Mouse (Mus musculus) ZHBTc4 (cell line): ENCODE data around the gene Nrp2.

Experiments
- DNase-seq: peaks from one replicate; pipeline ENCODE4 v3.0.0-alpha.2; 2011; ENCODE audit warnings: low read depth, low spot score

The Nrp2 gene

DNA sequence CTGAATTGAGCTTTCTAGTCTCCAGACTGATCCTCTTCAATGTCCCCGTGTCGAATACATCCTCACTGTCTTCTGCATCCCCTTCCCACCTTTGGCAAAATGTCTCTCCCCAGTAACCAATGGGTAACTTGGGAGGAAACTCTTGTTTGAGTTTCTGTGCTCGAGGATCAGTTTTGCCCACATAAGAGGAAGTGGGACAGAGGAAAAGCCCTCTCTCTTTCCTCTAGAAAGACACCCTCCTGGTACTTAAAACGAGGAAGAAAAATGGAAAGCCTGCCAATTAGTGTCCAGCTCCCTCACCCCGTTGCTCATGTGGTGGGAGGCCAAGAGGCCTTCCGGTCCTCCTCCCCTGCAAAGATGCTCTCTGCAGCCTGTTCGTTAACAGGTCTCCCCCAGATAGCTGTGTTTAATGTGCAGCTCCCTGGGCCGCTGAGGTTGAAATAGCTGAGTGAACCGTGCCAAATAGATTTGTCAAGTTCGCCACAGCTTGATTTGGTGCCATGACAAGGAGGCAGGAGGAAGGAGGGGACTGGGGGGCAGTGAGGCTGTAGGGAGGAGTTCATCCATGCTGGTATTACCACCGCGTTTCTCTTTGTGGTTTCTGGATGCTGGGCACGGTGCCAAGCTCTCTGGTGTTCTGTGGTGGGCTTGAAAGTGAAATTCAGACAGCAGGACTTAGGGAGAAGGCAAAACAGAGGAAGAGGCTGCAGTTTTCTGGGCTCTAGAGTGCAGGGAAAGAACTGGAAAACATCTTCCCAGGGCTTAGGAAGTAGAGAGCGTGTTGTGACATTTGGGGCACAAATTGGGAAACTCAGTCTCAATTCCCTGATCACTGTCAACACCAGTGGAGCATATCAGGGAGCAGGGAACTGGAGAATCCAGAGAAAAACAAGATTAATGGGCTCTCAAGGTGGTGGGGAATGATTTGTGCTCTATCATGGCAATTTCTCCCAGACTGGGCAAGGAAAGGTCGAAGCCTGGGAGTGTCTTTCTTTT lies 48.2 kb downstream of the Nrp2 start:
- no peak for DNase-seq

DNA sequence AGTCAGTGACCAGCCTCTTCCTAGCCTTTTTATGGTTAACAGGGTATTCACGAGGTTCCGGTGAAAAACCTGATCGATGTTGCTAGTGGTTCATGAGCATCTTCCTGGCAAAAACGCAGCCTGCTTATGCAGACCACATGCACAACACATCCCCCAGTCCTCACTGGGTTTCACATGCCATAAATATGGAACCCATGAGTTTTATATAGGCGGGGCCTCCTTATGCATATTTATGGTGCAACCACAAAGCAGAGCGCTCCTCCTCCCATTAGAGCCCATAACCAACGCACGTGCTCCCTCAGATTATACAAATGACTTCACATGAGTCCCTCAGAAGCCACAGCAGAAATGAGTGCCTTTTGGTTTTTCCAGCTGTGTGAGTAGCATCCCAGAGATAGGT lies 49.0 kb downstream of the Nrp2 start:
- DNase-seq = no peak

DNA sequence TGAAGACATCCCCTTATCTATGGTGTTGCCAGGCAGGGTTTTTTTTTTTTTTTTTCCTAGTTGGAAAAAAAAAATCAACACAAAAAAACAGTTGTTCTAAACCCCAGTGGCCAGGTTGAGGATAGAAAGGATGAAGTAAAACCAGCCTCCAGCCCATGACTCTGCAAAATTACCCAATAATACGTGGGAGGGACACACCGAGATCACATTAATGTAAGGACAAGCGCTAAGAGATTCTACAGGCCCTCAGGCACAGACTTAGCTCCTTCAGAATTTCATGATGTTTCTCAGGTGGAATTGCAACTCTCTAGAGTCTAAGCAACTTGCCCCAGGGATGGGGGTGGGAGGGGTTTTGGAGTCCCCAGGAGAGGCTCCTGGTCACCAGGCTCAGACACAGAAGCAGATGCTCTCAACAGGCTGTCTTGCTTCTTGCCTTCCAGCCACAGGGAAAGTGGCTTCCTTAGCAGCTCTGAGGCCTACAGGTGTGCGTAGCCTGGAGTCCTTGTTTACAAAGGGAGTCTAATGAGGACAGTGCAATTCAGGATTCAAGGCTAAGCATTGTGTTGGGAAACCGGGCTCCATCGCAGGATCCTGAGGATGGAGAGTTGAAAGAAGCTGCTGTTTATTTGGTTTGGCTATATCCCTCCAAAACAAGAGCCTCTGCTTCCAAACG lies 49.7 kb downstream of the Nrp2 start:
- no peak for DNase-seq

DNA sequence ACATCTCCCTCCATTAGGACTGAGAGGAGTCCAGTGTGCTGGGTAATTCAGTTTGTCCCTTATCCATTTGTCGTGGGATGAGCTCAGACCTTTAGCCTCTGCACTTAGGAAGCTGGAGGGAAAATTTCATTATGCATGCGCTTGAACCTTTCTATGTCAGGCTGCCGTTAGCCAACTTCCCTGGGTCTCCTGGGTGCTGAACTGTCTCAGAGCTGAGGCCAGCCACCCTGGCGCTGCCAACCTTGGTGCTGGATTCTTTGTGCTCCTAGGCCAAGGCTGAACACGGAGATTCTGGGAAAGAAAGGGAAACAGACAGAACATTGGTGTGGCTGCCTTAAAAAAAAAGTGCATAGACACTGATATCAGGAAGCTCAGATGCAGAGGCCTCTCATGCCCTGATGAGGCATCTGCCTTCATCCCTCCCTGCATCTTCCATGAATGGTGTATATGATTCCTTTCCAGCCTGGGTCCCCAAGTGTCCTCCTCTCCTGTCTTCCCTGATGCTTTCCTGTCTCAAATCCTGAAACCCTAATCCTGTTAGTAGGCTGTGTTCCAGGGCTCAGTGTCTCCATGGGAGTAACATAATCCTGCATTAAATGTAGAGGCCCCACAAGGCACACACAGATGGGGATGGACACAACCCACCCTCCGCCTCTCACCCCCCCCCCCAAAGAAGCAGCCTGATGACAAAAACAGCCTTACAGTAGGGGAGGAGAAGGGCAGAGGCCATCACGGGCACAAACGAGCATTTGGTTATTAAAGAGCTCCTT lies 51.2 kb downstream of the Nrp2 start:
- DNase-seq = no peak

DNA sequence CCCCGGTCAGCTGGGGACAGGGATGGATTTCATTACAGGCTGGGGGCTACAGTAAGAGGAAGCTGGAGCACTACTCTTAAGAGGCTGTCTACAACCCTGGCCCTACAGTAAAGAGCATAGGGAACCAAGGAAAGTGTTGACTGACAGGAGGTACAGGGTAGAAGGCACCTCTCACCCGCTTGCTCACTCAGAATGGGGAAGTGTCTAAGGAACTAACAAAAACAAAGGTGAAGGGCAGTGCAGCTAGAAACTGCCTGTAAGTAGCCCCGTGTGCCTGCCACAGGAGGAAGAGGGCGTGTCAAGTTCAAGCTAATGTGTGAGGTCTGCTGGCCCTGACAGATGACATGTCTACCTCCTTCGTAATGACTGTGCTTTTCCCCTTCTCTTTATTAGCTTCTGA lies 57.0 kb downstream of the Nrp2 start:
- peak; percentile 32 for DNase-seq

DNA sequence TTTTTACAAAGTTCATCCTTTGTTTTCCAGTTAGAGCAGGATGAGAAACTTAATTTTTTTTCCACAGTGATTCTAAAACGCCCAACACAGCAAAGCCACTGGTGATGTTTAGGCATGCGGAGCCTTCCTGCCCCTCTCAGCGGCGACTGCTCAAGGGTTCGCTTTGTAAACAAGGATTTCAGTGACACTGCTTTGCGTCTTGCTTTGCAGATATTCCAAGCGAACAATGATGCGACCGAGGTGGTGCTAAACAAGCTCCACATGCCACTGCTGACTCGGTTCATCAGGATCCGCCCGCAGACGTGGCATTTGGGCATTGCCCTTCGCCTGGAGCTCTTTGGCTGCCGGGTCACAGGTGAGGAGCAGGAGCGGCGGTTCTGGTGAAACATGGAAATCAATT lies 57.5 kb downstream of the Nrp2 start:
- DNase-seq = no peak

DNA sequence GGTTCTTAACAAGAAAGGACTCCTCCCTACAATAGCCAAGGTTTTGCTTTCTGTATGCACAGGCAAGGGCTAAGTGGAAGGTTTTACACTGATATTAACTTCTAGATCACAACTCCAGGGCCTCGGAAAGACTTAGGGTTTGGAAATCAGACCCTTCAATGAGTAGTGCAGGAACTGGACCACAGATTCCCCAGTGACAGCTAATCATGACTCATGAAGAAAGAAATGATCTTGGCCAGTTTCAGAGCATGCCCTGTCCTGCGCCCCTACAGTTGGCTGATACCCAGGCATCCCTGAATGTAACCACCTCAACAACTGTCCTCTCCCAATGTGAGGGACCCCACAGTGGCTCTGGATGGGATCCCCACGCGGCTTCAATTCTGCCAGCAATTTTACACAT lies 60.7 kb downstream of the Nrp2 start:
- no peak for DNase-seq

DNA sequence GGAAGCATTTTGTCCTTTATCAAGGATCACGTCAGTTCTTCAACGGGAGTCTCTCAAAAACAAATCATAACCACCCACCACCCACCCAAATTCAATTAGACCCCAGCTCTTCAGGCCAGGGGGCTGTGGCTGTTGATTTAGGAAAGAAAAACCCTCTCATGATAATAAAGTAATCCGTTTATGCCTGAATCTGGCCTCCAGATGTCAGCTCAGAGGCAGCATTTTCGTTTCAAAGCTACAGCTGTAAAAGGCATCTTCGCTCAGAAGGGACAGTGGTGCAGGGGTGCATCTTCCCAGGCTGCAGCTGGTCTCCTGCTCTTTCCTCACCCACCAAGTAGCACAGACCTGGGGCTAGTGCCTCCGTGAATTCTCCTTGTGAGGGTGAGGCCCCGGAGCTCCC lies 62.1 kb downstream of the Nrp2 start:
- DNase-seq = no peak

DNA sequence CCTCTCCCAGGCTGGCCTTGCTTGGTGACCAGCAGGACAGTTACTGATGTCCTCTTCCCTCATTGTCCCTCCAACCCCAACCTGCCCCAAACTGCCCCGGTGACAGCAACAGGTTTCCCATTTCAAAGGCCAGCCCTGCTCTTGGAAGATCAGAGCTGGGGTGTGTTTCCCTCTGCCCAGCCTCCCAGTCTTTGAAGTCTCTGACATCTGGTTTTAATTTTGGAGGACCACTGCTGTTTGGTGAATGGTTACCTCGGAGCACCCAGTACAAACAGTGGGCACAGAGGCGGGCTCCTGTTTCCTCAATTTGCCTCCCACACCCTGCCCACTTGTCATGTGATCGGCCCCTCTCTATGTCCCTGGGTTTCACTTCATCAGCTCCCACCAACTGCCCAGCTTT lies 63.7 kb downstream of the Nrp2 start:
- DNase-seq = no peak

DNA sequence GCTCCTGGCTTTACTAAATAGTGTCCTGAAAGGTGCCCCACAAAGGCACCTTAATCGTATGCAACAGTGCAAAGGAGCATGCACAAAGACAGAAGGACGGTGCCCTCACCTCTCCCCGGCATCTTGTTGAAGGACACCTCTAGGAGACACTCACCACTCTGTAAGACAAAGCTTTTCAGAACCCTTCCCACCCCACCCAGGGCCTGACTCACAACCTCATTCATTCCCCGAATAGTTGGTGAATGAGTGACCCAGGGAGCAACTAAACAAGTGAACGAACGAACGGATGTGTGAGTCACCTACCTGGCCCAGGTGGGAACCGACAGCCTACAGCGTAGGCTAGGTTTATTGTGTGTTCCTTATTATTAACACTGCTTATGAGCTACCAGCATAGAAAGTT lies 64.5 kb downstream of the Nrp2 start:
- peak; percentile 94 for DNase-seq

DNA sequence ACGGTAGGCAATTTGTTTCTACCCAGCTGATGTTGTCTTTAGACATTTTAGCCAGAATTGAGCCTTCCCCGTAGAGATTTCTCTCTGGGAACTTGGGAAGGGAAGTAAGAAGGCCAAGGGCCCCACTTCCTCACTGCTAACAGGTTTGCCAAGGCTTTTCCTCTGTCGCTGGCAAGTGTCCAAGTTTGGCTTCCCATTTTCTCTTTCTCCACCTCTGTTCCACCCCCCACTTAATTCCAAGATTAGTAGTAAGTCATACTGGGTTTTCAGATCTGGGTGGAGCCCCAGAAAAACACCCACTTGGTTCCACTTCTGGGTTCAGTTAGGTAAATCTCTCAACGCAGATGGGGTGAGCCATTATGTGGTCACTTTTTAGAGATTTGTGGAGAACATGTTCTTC lies 67.5 kb downstream of the Nrp2 start:
- DNase-seq = no peak

DNA sequence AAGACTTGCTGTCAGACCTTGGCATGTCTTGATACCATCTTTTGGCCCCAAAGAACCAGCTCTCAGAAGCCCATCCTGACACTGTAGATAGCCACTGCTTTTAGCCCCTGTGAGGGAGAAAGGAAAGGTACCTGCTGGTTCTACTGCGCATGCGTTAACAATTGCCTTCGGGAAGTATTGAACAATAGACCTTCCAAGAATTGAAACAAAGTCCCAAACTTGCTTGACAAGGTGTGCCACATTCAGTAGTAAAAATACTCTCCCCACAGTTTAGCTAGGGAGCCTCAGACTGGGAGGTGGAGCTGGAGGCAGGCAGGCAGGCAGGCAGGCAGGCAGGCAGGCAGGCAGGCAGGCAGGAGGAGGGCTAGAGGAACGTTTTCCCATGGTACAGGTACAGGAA lies 69.3 kb downstream of the Nrp2 start:
- DNase-seq = peak; percentile 77

DNA sequence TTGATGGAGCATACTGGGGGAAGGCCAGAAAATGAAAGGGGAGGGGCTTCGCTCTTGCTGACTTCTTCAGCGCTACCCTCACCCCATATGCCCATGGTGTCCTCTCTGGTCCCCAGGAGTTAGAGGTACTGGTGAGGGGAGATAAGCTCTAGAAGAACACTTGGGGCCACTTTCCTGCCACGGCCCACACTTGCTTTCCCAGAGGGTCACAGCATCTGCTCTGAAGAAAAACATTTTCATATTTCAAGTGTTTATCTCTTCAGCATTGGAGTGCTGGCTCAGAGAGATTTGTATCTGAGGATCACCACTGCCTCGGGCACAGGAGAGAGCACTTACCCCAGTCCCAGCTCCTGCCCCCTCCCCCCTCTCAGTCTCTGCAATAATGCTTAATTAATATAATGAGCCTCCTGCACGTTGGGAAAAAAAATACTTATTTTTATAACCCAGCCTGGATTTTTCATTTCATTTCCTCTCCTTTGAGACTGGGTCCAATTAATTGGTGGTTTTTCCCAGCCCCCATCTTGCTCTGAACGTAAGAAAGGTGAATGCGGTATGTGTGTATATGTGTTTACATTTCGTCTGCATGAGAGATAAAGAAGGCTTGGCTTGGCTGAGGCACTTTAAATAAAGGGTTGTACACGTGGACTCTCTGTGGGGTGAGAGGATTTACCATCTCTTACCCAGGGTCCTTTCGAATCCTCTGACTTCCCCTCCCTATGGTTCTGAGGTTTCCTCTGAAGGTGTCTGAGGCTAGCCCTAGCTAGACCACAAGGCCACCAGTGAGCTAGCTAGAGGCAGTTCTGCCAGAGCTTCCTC lies 70.2 kb downstream of the Nrp2 start:
- DNase-seq = no peak

DNA sequence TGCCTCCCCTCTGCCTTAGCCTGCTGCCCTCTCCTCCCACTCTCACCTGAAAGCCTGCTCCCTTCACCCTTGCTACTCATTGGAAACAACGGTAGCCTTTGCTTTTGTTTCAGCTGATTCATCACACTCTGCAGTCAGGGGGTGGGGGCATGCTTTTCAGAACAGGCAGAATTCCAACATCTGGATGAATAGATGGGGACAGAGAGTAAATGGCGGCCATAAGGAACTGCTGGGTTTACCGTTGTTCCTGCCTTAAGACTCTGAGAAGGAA lies 70.8 kb downstream of the Nrp2 start:
- peak; percentile 37 for DNase-seq

DNA sequence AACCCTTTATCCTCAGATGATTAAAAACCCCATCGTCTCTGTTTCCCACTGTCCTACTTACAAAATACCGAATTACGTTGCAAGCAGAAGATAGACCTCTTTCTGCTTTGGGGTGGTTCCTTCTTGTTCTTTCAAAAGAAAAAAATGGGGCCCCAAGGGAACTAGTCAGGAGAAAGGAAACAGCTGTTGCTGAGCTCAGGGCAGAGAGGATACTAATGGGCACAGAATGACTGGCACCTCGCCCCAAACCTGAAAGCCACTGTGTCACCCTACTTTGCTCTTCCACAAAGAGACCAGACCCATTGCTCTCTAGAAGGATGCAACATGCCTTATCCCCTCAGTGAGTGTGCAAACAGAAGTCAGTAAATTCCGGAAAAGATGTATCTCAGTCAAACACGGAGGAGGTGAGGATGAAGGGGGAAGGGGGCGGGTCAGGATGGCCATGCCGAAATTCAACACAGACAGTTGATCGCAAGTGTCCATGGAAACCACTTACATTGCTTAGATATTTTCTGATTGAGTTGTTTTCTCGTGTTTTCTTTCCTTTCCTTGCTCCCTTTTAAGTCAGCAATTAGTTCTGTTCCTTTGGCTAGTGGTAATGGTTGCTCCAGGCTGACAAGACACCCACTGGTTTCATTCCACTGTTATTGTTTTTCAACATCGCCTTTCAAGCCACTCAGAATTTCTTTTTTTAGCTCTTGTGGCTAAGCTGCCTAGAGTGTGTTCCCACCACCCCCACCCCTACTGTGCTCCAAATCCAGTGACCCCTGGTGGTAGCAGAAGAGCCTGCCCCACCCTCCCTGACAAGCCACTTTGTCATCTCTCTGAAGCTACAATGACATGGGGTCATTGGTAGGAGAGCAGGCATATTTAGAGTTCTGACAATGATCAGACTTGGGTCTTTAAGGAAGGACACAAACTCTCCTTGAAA lies 71.5 kb downstream of the Nrp2 start:
- peak; percentile 72 for DNase-seq

DNA sequence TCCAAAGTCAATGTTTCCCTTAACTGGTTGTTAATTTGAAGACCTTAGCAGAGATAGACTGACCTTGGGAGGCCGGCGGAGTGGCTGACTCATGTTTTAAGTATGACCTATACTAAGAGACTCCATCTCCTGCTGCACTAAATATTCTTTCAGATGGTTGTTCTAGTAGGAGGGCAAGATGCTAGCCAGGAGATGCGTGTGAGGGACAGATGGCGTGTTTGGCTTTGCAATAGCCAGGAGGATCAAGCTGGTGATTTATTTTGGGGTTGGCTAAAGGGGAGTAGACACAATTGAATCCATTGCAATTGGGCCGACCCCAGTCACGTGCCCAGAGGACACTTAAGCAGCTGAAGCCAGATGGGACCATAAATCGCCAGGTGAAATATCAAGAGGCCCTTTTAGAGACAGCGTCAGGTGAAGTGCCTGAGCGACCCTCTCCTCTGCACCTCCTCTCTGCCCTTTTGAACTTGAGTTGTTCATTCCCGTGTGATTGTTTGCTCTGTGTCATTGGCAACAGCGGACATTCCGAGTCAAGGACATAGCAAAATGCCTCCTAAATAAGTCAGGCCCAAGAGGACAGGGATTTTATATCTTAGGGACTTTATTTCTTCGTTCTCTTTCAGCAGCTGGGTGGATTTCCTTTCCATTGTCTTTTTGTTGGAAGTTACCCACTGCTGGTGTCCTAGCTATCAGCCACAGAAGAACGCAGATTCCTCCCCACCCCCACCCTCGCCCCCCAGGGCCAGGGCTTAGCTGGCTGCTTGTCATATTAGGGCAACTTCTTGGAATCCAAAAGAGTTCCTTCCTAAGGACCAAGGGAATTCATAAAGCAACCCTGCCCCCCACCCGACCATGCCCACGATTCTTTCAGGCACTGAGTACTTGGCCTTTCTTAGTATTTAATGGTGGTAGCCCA lies 74.5 kb downstream of the Nrp2 start:
- no peak for DNase-seq

DNA sequence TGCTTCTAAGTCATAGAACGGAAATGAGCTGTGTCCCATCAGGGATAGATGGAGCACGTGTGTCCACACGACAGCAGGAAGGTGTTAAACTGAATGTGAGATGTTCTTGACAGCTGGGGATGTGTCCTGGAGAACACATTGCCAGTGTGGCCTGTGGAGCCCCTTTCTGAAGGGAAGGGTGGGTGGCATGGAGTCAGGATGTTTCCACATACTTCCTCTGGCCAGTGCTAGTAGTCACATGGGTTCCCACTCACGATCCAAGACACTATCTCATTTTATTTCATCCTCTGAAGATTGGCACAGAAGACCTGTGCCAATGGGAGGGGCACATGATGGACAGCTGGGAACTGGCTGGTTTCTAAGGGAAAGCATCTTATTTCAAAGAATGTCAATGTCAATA lies 75.8 kb downstream of the Nrp2 start:
- no peak for DNase-seq

DNA sequence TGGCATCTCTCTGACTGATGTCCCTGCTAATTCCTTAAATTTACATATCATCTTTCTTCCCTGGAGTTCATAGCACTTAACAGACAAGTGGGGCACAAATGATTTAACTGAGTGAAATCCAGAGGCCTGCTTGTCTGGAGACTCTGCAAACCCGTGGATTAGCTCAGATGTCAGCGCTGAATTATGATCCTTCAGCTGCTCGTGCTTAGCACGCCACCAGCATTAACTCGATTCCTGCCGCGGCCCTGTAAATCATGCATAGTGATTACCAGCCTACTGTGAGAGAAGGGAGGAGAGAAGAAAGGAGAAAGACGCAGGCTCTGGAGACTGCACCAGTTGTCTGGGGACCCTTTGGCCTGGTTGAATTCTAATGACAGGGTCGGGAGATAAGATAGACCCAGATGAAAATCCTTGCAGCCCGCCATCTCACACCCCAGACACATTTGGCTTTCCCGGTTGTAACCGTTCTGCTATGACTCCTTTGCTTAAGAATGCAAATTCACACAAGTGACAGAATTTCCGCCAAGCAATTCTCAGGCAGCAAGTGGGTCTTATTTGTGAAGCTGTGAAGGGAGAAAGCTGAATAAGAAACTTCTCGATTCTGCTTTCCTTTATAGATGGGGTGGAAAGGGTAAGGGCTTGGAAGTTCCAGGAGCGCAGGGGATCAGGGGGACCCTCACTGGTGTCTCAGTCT lies 77.1 kb downstream of the Nrp2 start:
- no peak for DNase-seq

DNA sequence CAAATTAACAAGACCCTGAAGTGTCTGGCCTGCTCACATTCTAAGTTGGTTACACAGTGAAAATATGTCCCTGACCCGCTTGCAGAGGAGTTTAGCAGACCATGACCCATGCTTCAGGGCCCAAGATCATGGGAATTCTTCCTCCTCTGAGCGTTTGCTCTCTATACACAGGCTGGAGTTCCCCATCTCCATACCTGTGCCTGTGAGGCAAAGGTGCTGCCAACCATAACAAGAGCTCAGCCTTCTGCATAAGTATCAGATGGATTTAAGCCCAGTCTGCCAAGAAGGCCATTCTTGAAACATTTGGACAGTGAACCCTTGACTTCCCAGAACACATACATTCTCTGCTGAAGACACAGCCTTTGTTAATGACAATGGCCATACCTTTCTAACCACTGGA lies 79.1 kb downstream of the Nrp2 start:
- no peak for DNase-seq
